Mouse (Mus musculus): ENCODE data around the gene Lrig2. TPM values are rescaled to one million over a fixed set of nuclear protein-coding genes. Genes with fewer than 3 reads are reported as not detected.

The Lrig2 gene
- 10 to 100 TPM; 31.9 to 34.7 (median 33.3) TPM for total RNA-seq (2022)

- peak; percentile 96 to 99 for DNase-seq (ENCODE audit: low spot score in 2 of 2)
Measured at GRCm38 (mm10) chr3:104511538-104512423, at the start of gene Lrig2. Lrig2 (minus strand) TSS chr3:104511918.

DNA sequence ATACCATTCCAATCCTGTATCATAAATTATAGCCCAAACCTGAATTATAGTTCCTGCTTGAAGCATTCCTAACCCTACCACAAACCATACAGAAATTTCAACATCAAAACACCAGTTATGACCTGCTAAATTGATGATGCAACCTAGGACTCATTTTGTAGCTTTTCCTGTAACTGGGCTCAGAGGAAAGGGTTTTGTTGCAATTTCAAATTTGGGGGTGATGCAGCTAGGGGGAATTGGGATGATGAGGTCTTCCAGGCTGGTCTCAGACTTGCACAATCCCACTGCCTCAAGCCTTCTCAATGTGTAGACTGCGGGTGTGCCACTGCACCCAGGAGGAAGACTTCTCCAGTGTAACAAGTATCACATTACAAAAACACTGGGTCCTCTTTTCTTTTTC, 44.9 kb upstream of the Lrig2 start:
- DNase-seq (ENCODE audit: low spot score in 2 of 2) = no peak

GRCm38 (mm10) chr3:104550594-104550993, 38.9 kb upstream of the Lrig2 start:
- DNase-seq (ENCODE audit: low spot score in 2 of 2) = no peak

- no peak for DNase-seq (ENCODE audit: low spot score in 2 of 2)
Measured at GRCm38 (mm10) chr3:104548367-104549087, 36.8 kb upstream of the Lrig2 start.

DNA sequence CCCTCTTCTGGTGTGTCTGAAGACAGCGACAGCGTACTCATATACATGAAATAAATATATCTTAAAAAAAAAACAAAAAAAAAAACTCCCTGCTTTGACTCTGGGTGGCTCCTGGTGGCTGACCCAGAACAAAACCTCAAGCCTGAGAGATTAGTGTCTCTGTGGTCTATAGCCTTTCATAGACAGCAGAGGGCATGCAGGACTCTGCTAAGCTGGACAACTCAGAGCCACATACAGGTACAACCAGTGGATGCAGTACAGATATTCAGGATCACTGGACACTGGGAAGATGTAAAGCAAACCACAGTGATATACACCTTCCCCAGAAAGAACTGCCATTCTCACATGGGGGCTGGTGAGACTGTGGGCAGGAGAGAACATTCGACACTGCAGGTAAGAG, 32.1 kb upstream of the Lrig2 start:
- no peak for DNase-seq (ENCODE audit: low spot score in 2 of 2)

DNA sequence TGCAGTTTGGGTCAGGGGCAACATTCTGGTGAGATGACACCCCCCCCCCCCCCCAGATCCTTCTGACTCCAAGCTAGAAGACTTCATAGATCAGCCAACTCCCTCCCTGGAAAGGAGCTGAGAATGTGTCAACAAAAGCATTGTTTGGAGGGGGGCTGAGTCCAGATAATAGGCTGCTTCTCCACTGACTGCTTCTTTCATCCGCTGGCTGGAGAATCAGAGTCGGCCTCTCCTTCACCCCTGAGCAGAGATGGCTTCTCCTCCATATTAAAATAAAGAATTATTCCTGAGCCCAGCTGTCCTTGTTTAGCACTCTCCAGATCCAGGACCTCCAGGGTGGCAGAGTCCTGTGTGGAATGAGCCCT, 30.3 kb upstream of the Lrig2 start:
- DNase-seq (ENCODE audit: low spot score in 2 of 2) = no peak

DNA sequence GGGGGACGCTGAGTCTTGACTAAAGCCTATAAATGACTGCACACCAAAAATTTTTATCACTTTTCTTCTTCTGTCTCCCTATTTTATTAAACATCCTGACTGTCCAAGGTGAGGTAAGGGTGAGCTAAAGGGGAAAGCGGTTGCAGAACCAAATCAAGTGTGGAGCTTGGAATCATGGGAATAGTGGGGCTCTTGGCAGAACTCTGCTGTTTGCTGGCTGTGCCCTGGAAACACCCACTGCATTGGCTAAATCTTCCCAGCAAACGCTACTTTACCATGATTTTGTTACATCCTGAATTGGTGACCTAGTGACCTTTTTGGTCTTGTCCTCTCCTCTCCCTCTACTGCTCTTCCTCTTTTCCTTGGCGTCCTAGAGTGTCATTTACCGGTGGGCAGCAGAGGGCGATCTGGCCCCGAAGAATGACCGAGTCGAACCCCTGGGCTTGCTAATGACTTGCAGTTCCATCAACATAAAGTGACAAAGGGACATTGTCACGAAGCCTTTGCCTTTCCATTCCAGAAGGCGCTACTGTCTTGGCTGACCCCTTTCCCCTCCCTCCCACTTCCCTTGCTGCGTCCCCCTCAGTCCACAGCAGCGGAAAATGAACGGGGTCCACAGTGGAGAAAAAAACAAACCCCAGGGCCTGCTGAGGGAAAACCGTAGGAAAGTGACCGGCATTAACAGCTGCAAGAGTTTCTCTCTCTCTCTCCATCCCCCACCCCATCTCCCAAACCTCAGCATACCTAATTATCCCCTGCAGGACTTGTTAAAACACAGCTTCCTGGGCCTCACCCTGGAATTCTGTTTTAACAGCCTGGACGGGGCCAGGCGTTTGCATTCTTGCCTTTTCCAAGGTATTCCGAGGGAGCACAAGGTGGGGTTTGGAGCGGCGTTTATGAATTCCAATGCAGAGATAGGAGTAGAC, 29.7 kb upstream of the Lrig2 start:
- peak; percentile 49 to 72 for DNase-seq (ENCODE audit: low spot score in 2 of 2)

DNA sequence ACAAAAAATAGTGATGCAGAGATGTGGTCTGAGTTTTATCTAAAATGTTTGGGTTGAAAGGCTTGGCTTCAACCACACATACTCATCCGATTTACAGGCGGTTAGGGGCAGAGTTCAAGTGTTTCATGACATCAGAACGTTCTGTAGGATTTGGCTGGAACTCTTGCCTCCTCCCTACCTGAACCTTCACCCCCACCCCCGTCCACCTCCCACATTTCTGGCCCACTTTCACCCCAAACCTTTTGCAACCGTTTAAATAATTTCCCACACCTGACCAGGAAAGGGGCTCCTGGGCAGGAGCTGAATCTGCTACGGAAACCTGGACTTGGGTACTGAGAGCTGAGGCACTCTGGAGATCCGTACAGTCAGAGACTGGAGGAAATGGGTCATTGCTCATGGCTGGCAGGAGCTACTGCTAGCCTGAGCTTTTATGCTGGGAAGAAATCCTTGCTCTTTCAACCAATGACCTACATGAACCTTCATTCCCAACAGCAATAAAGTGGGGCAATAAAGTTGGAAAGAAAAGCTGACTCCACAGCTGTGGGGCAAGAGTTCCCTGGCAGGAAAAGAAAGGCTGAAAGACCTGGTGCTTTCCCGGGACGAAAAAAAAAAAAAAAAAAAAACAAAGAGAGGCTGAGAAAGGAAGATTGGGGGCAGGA, 28.9 kb upstream of the Lrig2 start:
- DNase-seq (ENCODE audit: low spot score in 2 of 2) = no peak

GRCm38 (mm10) chr3:104533223-104533622, 21.5 kb upstream of the Lrig2 start:
- no peak for DNase-seq (ENCODE audit: low spot score in 2 of 2)

DNA sequence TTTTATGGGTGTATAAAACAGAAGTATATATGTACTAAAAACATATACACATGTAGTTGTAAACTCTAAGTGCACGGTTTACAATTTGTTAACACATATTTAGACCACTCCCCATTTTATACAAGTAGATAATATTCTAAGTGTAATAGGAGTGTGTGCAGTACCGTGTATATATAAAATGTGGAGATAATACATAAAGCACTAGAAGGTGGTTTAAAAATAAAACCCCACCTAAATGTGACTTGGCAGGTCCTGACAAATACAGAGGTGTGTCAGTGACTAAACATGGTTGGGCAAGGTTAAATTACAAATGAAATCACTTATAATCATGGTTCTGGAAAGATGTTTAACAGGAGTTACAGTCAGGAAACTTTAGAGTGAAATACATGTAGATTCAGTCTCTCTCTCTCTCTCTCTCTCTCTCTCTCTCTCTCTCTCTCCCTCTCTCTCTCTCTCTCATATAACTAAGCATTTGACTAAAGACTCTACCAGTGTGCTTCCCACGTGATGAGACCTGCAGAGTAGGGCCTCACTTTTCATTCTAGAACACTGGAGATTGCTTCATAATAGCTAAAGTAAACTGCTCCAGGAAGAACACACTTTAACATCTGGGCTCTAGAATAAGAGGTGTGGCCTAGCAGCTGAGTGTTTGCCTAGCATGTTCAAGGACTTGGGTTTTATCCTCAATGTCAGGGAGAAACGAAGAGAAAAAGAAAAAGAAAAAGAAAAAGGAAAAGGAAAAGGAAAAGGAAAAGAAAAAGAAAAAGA, 14.6 kb upstream of the Lrig2 start:
- no peak for DNase-seq (ENCODE audit: low spot score in 2 of 2)

DNA sequence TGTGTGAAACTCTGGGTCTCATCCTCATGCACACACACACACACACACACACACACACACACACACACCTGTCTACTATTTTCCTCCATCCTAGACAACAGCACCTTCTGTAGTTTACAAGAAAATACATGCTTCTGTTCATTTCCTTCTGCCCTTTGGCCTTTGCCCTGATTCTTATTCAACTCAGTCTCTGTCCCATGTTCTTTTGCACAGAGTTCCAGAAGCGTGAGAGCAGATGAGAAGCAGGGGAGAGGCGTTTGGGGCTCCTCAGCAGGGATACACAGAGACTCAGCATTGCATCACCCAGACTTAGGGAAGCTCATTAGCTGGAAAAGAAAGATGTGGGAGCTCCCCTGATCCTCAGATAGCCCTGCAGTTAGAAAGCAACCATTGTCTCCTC, 13.8 kb upstream of the Lrig2 start:
- DNase-seq (ENCODE audit: low spot score in 2 of 2) = no peak

- no peak for DNase-seq (ENCODE audit: low spot score in 2 of 2)
Measured at GRCm38 (mm10) chr3:104525029-104525428, 13.3 kb upstream of the Lrig2 start.

DNA sequence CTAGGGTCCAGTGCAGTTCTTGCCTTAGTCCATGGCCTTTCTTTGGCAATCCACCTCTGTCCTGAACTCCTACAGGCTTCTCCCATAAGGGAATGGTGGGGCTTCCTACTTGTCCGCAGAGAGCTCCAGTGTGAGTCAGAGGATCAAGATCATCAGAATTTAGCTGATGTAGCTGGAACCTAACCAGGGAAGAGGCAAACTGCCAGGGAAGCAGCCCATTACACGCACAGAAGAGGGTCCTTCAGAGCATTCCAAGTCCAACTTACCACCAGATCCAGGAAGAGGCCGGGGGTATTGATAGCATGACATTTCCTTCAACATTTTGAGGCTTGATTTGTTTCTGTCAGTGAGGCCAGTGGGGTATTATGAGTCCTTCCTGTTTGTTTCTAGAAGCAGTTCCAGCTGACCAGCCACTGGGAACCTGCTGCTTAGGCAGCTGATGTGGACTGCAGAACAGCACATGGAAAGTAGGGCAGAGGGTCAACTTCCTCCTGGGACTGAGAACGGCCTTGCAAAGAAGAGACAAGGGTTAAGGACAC, 11.7 kb upstream of the Lrig2 start:
- DNase-seq (ENCODE audit: low spot score in 2 of 2) = no peak

DNA sequence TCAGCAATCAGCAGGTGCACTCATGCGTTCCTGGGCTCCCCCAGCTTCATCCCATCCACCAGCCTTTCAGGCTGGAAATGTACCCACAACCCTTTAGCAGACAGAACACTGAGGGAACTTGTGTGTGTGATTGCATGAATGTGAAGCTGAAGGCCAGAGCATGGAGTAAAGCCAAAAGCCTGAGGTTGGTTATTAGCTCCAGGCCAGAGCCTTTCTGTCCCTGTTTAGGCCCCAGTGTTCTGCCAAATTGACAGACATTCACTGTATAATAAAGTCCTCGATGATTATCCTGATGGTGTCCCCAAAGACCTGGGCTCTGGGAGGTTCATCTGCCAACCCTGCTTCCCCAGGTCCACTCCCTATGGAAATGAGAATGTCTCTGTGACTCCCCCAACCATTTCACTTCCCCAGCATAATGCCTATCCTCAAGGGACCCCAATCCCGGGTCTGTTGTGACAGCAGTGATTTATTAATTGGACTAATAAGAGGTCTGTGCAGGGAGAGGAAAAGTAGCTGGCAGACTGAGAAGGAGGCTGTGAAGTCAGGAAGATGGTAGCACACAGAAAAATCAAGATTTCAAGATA, 9.7 kb upstream of the Lrig2 start:
- no peak for DNase-seq (ENCODE audit: low spot score in 2 of 2)

DNA sequence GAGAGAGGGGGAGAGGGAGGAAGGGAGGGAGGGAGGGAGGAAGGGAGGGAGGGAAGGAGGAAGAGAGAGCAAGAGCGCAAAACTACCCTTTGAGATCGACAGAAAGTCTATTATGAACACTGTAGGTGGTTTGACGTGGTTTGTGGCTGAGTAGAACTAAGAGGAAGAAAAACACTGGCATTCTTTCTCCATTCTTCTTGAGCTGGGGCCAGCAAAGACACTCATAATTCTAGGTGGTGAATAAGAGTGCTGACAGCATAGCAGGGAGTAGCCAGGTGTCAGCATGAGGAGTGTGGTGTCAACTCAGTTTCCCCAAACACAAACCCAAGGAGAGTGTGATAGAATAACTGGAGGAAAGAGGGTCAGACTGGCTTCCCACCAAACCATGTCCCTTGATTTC, 8.8 kb upstream of the Lrig2 start:
- DNase-seq (ENCODE audit: low spot score in 2 of 2) = no peak

- DNase-seq (ENCODE audit: low spot score in 2 of 2) = no peak
Measured at GRCm38 (mm10) chr3:104518931-104519330, 7.2 kb upstream of the Lrig2 start.

DNA sequence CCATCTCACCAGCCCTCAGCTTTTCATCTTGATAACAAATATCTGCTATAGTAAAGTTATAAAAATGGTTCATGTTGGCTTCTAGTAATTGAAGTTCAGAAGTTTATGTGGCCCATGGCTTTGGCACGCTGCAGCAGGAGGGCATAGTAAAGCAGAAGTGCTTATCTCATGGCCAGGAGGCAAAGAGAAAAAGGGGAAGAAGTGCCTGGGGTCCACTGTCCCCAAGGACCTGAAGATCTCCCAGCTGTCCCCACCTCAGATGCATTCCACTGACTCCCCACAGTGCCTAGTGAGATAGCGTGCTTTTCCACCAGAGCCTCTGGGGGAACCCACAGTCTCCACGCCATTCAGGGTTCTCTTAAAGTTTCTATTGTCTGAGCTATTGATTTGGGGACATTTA, 6.7 kb upstream of the Lrig2 start:
- DNase-seq (ENCODE audit: low spot score in 2 of 2) = no peak

- no peak for DNase-seq (ENCODE audit: low spot score in 2 of 2)
Measured at GRCm38 (mm10) chr3:104517161-104517560, 5.4 kb upstream of the Lrig2 start.

GRCm38 (mm10) chr3:104514510-104514909, 2.8 kb upstream of the Lrig2 start:
- DNase-seq (ENCODE audit: low spot score in 2 of 2) = no peak

GRCm38 (mm10) chr3:104512424-104512748, 668 bp upstream of the Lrig2 start:
- no peak for DNase-seq (ENCODE audit: low spot score in 2 of 2)
